Mouse (Mus musculus) neural tube, embryonic 15.5 days (tissue): Measurements from ENCODE around the gene Id3. TPM values are rescaled to one million over a fixed set of nuclear protein-coding genes. Genes with fewer than 3 reads are reported as not detected.
A peak's percentile ranks its signal among the peaks of the same experiment; 100 is the strongest.

Experiments used
- ATAC-seq: fragments of 200-750 bp; cut with Nextera tagmentation; 2 replicates; pipeline ENCODE4 v1.8.0; 2017; ENCODE audit warnings: mild to moderate bottlenecking, moderate TSS enrichment, moderate library complexity; ENCODE audit not compliant: low FRiP score
- H3K27ac ChIP-seq: fragments of 300-500 bp; sonication (generic); replicated peaks from 2 replicates; pipeline ENCODE4 v1.5.1; 2015; ENCODE audit warnings: mild to moderate bottlenecking, inconsistent platforms
- H3K27me3 ChIP-seq: fragments of 300-500 bp; sonication (generic); replicated peaks from 2 replicates; pipeline ENCODE4 v1.6.1; 2015; ENCODE audit warnings: inconsistent platforms
- H3K36me3 ChIP-seq: fragments of 300-500 bp; sonication (generic); 2 replicates; pipeline ENCODE4 v1.6.1; 2015; ENCODE audit warnings: inconsistent platforms
- H3K4me1 ChIP-seq: fragments of 300-500 bp; sonication (generic); 2 replicates; pipeline ENCODE4 v1.6.1; 2015; ENCODE audit warnings: inconsistent platforms
- H3K4me2 ChIP-seq: fragments of 300-500 bp; sonication (generic); 2 replicates; pipeline ENCODE4 v1.6.1; 2015; ENCODE audit warnings: inconsistent platforms, mild to moderate bottlenecking, moderate library complexity
- H3K4me3 ChIP-seq: fragments of 300-500 bp; sonication (generic); replicated peaks from 2 replicates; pipeline ENCODE4 v1.5.1; 2015; ENCODE audit warnings: mild to moderate bottlenecking, inconsistent platforms
- H3K9ac ChIP-seq: fragments of 300-500 bp; sonication (generic); replicated peaks from 2 replicates; pipeline ENCODE4 v1.6.1; 2015; ENCODE audit warnings: mild to moderate bottlenecking, inconsistent platforms
- H3K9me3 ChIP-seq: fragments of 300-500 bp; sonication (generic); replicated peaks from 2 replicates; pipeline ENCODE4 v1.6.1; 2016; ENCODE audit warnings: inconsistent platforms
- WGBS: fragments of 180-500 bp; shearing (Covaris S2); methylation state at CpG from one replicate; pipeline ENCODE4 v1.1.7; 2015; ENCODE audit warnings: mixed read lengths; 5-methylcytosine and 5-hydroxymethylcytosine counted together
- polyA plus RNA-seq: library from polyadenylated mRNA; unstranded; fragments of >200 nt; fragmentation: Nextera tagmentation; extraction: Ambion mirVana; gene quantifications from 2 replicates; pipeline ENCODE4 v1.2.1, GENCODE M21; 2015

The Id3 gene
- polyA plus RNA-seq, 1 experiment from 2014 or later: 227 TPM

GRCm38 (mm10) chr4:136126019-136126418, 17.3 kb upstream of the Id3 start:
- ATAC-seq: no peak
- no peaks in the 10 kb centered on the region for H3K36me3 ChIP-seq
- no peaks in the 10 kb centered on the region for H3K4me1 ChIP-seq
- H3K4me3 ChIP-seq: no peak overlapping the region
- no peak overlapping the region for H3K4me2 ChIP-seq
- H3K9ac ChIP-seq: no peak overlapping the region
- WGBS: 83% methylated on average over 5 of the region's 5 CpGs
- no peaks in the 10 kb centered on the region for H3K9me3 ChIP-seq
- H3K27ac ChIP-seq: no peak overlapping the region
- H3K27me3 ChIP-seq: no peaks in the 10 kb centered on the region

DNA sequence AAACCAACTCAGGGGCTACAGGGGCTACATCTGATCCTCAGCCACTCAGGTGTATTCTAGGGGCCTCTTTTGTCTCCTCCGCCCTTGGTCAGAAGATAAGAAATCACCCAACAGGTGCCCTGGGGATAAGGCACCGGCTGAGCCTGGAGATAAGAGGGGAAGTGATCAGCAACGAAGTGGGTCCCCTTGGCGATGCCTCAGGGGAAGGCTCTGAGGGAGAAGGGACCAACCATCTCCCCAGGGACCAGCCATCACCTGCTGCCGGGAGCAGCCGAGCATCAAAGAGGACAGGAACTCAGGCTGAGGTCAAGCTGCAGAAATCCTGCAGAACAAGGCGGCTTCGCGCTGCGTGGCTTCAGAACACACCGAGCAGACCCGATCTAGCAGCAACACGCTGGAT, 15.6 kb upstream of the Id3 start:
- Histone ChIP-seq H3K27ac (no peak overlapping the region), H3K9me3 (no peaks in the 10 kb centered on the region), H3K9ac (no peak overlapping the region), H3K4me3 (no peak overlapping the region), H3K4me2 (no peak overlapping the region), H3K4me1 (no peaks in the 10 kb centered on the region), H3K27me3 (no peaks in the 10 kb centered on the region), H3K36me3 (no peaks in the 10 kb centered on the region)
- 73% methylated on average over 13 of the region's 13 CpGs for WGBS
- ATAC-seq: no peak

DNA sequence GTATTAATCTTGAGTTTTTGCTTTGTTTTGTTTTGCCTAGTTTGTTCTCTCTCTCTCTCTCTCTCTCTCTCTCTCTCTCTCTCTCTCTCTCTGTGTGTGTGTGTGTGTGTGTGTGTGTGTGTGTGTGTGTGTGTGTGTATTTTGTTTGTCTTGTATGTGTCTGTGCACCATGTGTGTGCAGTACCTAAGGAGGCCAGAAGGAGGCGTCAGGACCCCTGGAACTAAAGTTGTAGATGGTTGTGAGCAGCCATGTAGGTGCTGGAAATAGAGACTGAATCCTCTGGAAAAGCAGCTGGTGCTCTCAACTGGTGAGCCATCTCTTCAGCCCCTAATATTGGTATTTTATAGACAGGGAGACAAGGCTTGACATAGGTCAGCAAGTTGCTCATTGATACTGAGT, 13.5 kb upstream of the Id3 start:
- Histone ChIP-seq H3K36me3 (no peaks in the 10 kb centered on the region), H3K4me2 (no peak overlapping the region), H3K9ac (no peak overlapping the region), H3K27me3 (no peaks in the 10 kb centered on the region), H3K27ac (no peak overlapping the region), H3K4me3 (no peak overlapping the region), H3K4me1 (peaks cover 17% of the 10 kb centered on the region), H3K9me3 (no peaks in the 10 kb centered on the region)
- 82% methylated on average over 1 of the region's 1 CpGs for WGBS
- no peak for ATAC-seq

DNA sequence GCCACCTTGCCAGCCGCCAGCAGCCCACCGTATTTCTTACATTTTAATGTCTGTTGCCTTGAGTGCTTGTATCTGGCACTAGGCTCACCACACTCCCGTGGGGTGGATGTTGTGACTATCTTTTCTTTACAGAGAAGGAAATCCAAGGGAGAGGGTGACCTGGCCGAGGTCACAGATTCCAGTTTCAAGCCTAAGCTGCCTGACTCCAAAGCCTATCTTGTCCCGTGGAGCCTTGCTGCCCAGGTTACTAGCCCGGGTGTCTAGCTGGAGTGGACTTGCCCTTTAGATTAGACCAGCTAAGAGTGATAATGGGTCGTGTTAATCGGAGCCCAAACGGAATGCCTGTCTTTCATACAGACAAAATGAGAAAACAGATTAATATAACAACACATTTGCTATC, 9.5 kb upstream of the Id3 start:
- H3K4me3 ChIP-seq: no peak overlapping the region; the same call in 1 of the 2 replicates
- ATAC-seq: no peak

DNA sequence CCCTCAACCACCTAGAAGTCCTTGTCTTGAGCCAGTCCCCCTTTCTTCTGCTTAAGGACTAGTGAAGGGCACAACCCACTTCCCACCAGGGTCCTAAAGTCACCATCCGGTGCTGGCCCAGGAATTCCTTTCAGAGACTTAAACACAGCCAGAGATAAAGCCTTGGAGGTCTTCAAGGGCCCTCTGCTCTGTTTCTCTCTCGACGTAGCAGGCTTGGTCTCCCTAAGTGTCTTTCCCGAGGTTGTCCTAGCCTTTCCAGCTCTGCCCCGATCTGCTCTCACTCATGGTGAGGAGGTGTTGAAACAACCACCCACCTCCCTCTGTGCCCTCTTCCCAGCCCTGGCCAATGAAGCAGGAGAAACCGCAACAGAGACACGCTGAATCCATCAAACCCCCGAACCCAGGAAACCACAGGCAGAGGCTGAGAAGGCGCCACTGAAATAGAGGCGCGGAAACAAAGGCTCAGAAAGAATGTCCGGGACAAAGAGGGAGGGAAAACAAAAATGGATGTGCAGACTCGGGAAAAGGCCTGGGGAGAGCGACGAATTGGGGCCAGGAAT, 8.8 kb upstream of the Id3 start:
- H3K36me3 ChIP-seq: no peaks in the 10 kb centered on the region
- 1% methylated on average over 15 of the region's 15 CpGs for WGBS
- no peak for ATAC-seq
- H3K4me2 ChIP-seq: peak overlapping the region; percentile 77
- peak overlapping the region; percentile 43 for H3K4me3 ChIP-seq
- no peaks in the 10 kb centered on the region for H3K27me3 ChIP-seq
- peaks cover 36% of the 10 kb centered on the region for H3K4me1 ChIP-seq
- no peaks in the 10 kb centered on the region for H3K9me3 ChIP-seq
- H3K9ac ChIP-seq: peak overlapping the region; percentile 50
- H3K27ac ChIP-seq: peak overlapping the region; percentile 93

More for the DNA sequence above, 9.5 kb upstream of the Id3 start:
- H3K27me3 ChIP-seq: no peaks in the 10 kb centered on the region
- H3K27ac ChIP-seq: peak overlapping the region; percentile 93
- WGBS: 18% methylated on average over 9 of the region's 9 CpGs
- H3K4me1 ChIP-seq: peaks cover 35% of the 10 kb centered on the region
- no peak overlapping the region for H3K9ac ChIP-seq
- H3K4me2 ChIP-seq: peak overlapping the region; percentile 77
- no peaks in the 10 kb centered on the region for H3K9me3 ChIP-seq
- no peaks in the 10 kb centered on the region for H3K36me3 ChIP-seq

DNA sequence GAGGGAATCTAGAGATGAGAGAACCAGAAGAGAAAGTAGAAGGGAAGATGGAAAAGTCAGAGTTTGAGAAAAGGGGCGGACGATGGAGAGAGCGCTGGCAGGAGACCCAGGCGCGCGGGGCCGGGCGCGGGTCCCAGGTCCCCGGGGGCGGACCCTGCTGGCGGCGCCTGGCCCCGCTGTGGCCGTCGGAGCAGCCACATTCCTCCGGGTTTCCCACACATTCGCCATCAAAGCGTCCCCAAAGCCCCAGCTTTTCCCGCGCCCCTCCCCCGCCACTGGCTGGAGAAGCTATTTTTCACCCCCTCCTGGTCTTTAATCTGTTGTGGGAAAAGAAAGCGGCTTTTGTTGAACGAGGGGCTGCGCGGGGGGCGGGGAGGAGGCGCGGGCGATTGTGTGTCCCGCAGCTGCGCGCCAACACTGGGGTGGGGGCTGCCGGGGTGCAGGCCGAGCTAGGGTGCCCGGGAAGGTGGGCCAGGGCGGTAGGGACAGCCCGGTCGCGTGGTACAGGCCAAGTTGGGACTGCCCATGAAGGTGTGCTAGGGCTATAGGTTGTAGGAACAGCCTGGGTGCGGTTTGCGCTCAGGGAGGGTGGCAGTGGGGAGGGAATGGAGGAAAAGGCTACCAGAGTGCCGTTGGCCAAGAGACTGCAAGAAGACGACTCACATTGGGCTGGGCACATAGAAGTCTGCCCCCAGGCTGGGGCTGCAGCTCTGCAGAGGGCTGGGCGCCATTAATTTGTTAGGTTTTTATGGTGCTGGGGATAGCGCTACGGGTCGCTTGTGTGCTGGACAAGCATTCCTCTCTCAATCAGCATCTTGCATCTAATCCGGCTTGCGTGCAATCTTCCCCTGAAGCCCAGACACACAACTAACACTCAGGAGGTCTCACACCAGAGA, 8.1 kb upstream of the Id3 start:
- Histone ChIP-seq H3K27ac (peak overlapping the region; percentile 93), H3K27me3 (no peaks in the 10 kb centered on the region), H3K4me3 (peak overlapping the region; percentile 43), H3K9me3 (no peaks in the 10 kb centered on the region), H3K9ac (peak overlapping the region; percentile 50), H3K4me1 (peaks cover 43% of the 10 kb centered on the region), H3K4me2 (peak overlapping the region; percentile 77), H3K36me3 (no peaks in the 10 kb centered on the region)
- ATAC-seq: peak; percentile 72
- 1% methylated on average over 50 of the region's 50 CpGs for WGBS

- H3K27me3 ChIP-seq: no peaks in the 10 kb centered on the region
- 32% methylated on average over 9 of the region's 9 CpGs for WGBS
- peak; percentile 57 for ATAC-seq
- no peaks in the 10 kb centered on the region for H3K9me3 ChIP-seq
- H3K4me3 ChIP-seq: peak overlapping the region; percentile 43; the same call in 1 of the 2 replicates
- peak overlapping the region; percentile 93 for H3K27ac ChIP-seq
- H3K9ac ChIP-seq: peak overlapping the region; percentile 50; the same call in 1 of the 2 replicates
- H3K4me1 ChIP-seq: peaks cover 51% of the 10 kb centered on the region
- H3K4me2 ChIP-seq: peak overlapping the region; percentile 77
- no peaks in the 10 kb centered on the region for H3K36me3 ChIP-seq
These were observed 7.2 kb upstream of the Id3 start for GRCm38 (mm10) chr4:136135874-136136728.

- Histone ChIP-seq H3K4me1 (peaks cover 70% of the 10 kb centered on the region), H3K9ac (no peak overlapping the region), H3K27ac (peak overlapping the region; percentile 88), H3K27me3 (peaks cover 10% of the 10 kb centered on the region; the same call in 1 of the 2 replicates), H3K9me3 (no peaks in the 10 kb centered on the region), H3K36me3 (no peaks in the 10 kb centered on the region), H3K4me2 (peak overlapping the region; percentile 75), H3K4me3 (no peak overlapping the region)
- ATAC-seq: no peak
- 57% methylated on average over 17 of the region's 17 CpGs for WGBS
These were observed 3.8 kb upstream of the Id3 start for GRCm38 (mm10) chr4:136139326-136140110.

DNA sequence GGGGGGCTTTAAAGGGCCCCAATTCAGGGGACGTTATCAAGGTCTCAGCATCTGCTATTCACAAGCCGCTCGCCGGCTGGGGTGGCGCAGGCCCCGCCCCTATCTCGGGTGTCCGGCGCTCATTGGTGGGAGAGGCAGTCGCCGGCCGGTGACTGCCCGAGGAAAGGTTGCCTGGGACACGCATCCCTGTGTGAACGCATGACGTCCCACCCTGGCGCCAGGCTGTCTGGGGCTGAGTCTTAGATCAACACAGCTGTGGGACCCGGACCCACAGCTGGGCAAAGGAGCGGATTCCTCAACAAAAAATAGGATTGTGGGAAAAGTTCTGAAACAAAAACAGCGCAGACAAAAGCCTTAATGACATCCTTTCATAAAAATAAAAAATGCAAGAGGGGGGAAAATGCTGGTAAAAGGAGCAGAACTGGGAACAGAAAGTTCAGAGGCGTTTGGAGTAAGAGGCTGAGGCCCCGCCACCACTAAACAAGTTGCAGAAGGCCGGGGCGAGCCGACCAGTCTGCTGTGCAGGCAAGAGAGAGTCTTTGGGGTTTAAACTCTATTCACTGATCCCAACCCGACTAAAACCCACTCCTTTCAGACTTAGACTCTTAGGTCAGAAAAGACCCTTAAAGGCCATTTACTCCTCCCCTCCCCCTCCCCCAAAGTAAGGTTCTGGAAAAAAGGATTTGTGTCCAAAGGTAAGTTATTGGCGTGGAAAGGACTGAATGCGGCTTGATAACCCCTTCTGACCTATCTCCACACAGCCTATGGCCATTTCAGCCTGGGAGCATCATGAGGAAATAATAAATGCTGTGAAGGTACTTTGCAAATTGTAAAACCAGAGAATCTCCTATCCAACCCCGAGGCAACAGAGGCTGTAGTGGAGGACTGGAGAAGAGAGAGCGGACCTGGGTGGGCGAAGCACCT, 2.7 kb upstream of the Id3 start:
- Histone ChIP-seq H3K4me3 (peak overlapping the region; percentile 39), H3K27ac (peak overlapping the region; percentile 88), H3K4me2 (peak overlapping the region; percentile 75), H3K9ac (0 out of 2 replicates have a peak overlapping the region, but pooled peaks have one; percentile 1), H3K9me3 (no peaks in the 10 kb centered on the region), H3K4me1 (peaks cover 68% of the 10 kb centered on the region), H3K36me3 (no peaks in the 10 kb centered on the region), H3K27me3 (peaks cover 12% of the 10 kb centered on the region; the same call in 1 of the 2 replicates)
- 7% methylated on average over 31 of the region's 31 CpGs for WGBS
- peak; percentile 66 for ATAC-seq
